Mouse (Mus musculus) lung, embryonic 14.5 days (tissue): ENCODE results near the gene Ugt1a6b. TPM values are rescaled to one million over a fixed set of nuclear protein-coding genes. Genes with fewer than 3 reads are reported as not detected.

ENCODE experiments used
- ATAC-seq: fragments of 200-750 bp; cut with Nextera tagmentation; 2 replicates; pipeline ENCODE4 v1.8.0; 2017; ENCODE audit warnings: mild to moderate bottlenecking, moderate TSS enrichment, moderate library complexity; ENCODE audit not compliant: insufficient read depth
- DNase-seq: peaks from one replicate; pipeline ENCODE4 v3.0.0-alpha.2; 2015
- H3K27ac ChIP-seq: fragments of 300-500 bp; sonication (generic); 2 replicates; pipeline ENCODE4 v1.5.1; 2014; ENCODE audit warnings: low read depth, mild to moderate bottlenecking, moderate library complexity
- H3K27me3 ChIP-seq: fragments of 300-500 bp; sonication (generic); 2 replicates; pipeline ENCODE4 v1.6.1; 2014; ENCODE audit warnings: low read length, control low read depth; ENCODE audit not compliant: insufficient read depth
- H3K36me3 ChIP-seq: fragments of 300-500 bp; sonication (generic); 2 replicates; pipeline ENCODE4 v1.6.1; 2014; ENCODE audit warnings: control low read depth; ENCODE audit not compliant: insufficient read depth
- H3K4me1 ChIP-seq: fragments of 300-500 bp; sonication (generic); 2 replicates; pipeline ENCODE4 v1.6.1; 2014; ENCODE audit warnings: antibody characterized with exemption, control low read depth; ENCODE audit not compliant: insufficient read depth
- H3K4me2 ChIP-seq: fragments of 300-500 bp; sonication (generic); 2 replicates; pipeline ENCODE4 v1.6.1; 2014; ENCODE audit warnings: mild to moderate bottlenecking
- H3K4me3 ChIP-seq: fragments of 300-500 bp; sonication (generic); 2 replicates; pipeline ENCODE4 v1.5.1; 2014; ENCODE audit warnings: low read depth, low read length
- H3K9ac ChIP-seq: fragments of 300-500 bp; sonication (generic); 2 replicates; pipeline ENCODE4 v1.6.1; 2014
- H3K9me3 ChIP-seq: fragments of 300-500 bp; sonication (generic); 2 replicates; pipeline ENCODE4 v1.6.1; 2016; ENCODE audit warnings: low read depth, low read length, control low read depth
- CTCF ChIP-seq: IDR thresholded peaks from 2 replicates; pipeline ENCODE4 v1.5.1; 2016; ENCODE audit warnings: antibody characterized with exemption, low read depth
- WGBS: fragments of 180-500 bp; shearing (Covaris S2); extraction: QIAGEN DNeasy Blood & Tissue Kit; methylation state at CpG from one replicate; pipeline ENCODE4 v1.1.7; 2014; 5-methylcytosine and 5-hydroxymethylcytosine counted together
- polyA plus RNA-seq: library from polyadenylated mRNA; unstranded; fragments of >200 nt; fragmentation: Nextera tagmentation; extraction: Ambion mirVana; gene quantifications from 2 replicates; pipeline ENCODE4 v1.2.1, GENCODE M21; 2014

Gene Ugt1a6b
- polyA plus RNA-seq, 1 experiment from 2014 or later = not detected

- no peaks in the 10 kb centered on the region for H3K27me3 ChIP-seq
- no peak overlapping the region for H3K27ac ChIP-seq
- WGBS = 42% methylated on average over 2 of the region's 2 CpGs
- H3K36me3 ChIP-seq = no peaks in the 10 kb centered on the region
- no peak overlapping the region for H3K4me2 ChIP-seq
- no peak overlapping the region for H3K4me3 ChIP-seq
- ATAC-seq (no peak), DNase-seq (no peak)
- H3K4me1 ChIP-seq = no peaks in the 10 kb centered on the region
- H3K9ac ChIP-seq = no peak overlapping the region
- no peak for TF ChIP-seq CTCF
- peaks cover 89% of the 10 kb centered on the region for H3K9me3 ChIP-seq
Observed at GRCm38 (mm10) chr1:88247660-88248059, 144.6 kb downstream of the Ugt1a6b start.

DNA sequence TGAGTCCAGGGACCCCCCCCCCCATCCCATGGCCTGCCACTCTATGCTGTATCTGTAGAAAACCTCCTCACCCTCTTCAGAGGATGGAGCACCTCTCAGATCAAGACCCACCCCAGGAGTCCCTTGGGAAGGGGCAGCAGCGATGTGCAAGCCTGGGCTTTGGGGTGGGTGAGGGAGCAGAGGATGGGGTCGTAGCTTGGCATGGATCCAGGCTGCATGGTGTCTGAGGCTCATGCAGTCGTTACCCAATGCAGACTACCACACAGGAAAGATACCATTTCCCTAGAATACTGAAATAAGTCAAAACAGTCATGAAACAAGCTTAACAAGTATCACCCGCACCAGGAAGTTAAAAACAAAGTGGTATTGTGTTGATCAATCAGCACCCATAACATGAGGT, 145.6 kb downstream of the Ugt1a6b start:
- Histone ChIP-seq H3K4me3 (no peak overlapping the region), H3K4me1 (no peaks in the 10 kb centered on the region), H3K9me3 (peaks cover 82% of the 10 kb centered on the region), H3K27me3 (no peaks in the 10 kb centered on the region), H3K27ac (no peak overlapping the region), H3K9ac (no peak overlapping the region), H3K4me2 (no peak overlapping the region), H3K36me3 (no peaks in the 10 kb centered on the region)
- DNase-seq (no peak), ATAC-seq (no peak)
- TF ChIP-seq CTCF = no peak
- WGBS = 64% methylated on average over 4 of the region's 4 CpGs

DNA sequence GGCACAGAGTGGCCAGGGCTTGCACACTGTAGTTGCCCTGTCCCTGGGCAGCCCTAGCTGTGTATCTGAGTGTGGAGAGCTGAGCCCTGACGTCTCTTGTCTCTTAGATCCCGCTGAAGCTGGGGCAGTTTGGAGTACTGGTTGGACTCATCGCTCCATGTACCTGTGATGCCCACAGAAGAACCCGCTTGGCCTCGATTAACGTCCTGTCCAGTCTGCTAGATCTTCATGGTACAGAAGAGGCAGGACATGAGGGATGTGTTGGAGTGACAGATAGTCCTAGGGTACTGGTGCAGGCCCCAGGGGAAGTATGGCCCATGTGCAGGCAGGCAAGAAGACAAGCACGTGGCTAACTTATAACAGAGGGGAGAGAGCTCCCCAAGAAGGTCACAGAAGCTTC, 146.5 kb downstream of the Ugt1a6b start:
- 73% methylated on average over 7 of the region's 7 CpGs for WGBS
- no peak for TF ChIP-seq CTCF
- Histone ChIP-seq H3K27ac (no peak overlapping the region), H3K27me3 (no peaks in the 10 kb centered on the region), H3K9me3 (peaks cover 76% of the 10 kb centered on the region), H3K4me2 (no peak overlapping the region), H3K36me3 (no peaks in the 10 kb centered on the region), H3K9ac (no peak overlapping the region), H3K4me3 (no peak overlapping the region), H3K4me1 (no peaks in the 10 kb centered on the region)
- DNase-seq (no peak), ATAC-seq (no peak)

DNA sequence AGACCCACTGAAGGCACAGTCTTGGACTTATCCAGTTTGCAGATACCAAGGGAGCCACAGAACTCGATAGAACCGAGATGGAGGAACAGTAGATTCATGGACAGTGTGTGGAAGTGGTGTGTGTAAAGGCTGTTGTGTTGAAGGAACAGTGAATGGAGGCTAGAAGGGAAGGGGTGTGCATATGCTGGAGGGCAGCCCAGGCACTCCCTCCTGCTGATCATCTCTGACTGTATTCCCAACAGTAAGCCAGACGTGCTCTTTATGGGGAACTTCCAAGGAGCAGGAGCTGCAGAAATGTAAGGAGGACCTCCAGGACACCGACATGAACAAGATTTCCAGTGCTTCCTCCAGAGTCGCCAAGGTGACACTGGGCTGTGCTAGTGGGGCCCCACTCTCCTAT, 147.0 kb downstream of the Ugt1a6b start:
- ATAC-seq (no peak), DNase-seq (no peak)
- Histone ChIP-seq H3K4me1 (no peaks in the 10 kb centered on the region), H3K36me3 (no peaks in the 10 kb centered on the region), H3K27ac (no peak overlapping the region), H3K9ac (no peak overlapping the region), H3K9me3 (peaks cover 76% of the 10 kb centered on the region), H3K4me3 (no peak overlapping the region), H3K4me2 (no peak overlapping the region), H3K27me3 (no peaks in the 10 kb centered on the region)
- WGBS = 76% methylated on average over 5 of the region's 5 CpGs
- no peak for TF ChIP-seq CTCF

DNA sequence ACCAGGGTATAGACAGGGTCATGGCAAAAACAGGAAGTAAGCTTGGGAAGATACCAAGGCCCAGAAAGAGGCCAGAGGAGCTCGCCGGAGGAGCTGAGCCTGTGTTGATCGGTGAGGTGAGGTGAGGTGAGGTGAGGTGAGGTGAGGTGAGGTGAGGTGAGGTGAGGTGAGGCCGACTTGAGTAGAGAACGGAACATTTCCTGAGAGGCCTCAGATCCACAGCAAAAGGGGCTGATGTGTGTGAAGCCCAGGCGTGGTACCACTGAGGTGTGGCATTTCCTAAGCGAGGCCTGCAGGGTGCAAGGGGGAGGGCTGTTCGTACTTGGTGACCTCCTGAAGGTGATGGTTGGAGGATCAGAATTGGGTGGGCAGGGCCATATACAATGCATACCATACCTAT, 150.1 kb downstream of the Ugt1a6b start:
- TF ChIP-seq CTCF = no peak
- H3K27me3 ChIP-seq = no peaks in the 10 kb centered on the region
- peaks cover 69% of the 10 kb centered on the region for H3K9me3 ChIP-seq
- no peak overlapping the region for H3K9ac ChIP-seq
- H3K4me3 ChIP-seq = no peak overlapping the region
- H3K4me1 ChIP-seq = no peaks in the 10 kb centered on the region
- WGBS = 72% methylated on average over 8 of the region's 8 CpGs
- no peak for DNase-seq
- no peak overlapping the region for H3K4me2 ChIP-seq
- H3K27ac ChIP-seq = no peak overlapping the region
- no peak for ATAC-seq
- no peaks in the 10 kb centered on the region for H3K36me3 ChIP-seq

- ATAC-seq = no peak
- no peak overlapping the region for H3K9ac ChIP-seq
- no peak for TF ChIP-seq CTCF
- no peak overlapping the region for H3K4me3 ChIP-seq
- peak; percentile 27 for DNase-seq
- peaks cover 66% of the 10 kb centered on the region for H3K9me3 ChIP-seq
- H3K4me2 ChIP-seq = no peak overlapping the region
- no peaks in the 10 kb centered on the region for H3K4me1 ChIP-seq
- WGBS = 68% methylated on average over 6 of the region's 6 CpGs
- H3K27ac ChIP-seq = no peak overlapping the region
- H3K27me3 ChIP-seq = no peaks in the 10 kb centered on the region
- H3K36me3 ChIP-seq = no peaks in the 10 kb centered on the region
Observed at GRCm38 (mm10) chr1:88253540-88253939, 150.5 kb downstream of the Ugt1a6b start.

DNA sequence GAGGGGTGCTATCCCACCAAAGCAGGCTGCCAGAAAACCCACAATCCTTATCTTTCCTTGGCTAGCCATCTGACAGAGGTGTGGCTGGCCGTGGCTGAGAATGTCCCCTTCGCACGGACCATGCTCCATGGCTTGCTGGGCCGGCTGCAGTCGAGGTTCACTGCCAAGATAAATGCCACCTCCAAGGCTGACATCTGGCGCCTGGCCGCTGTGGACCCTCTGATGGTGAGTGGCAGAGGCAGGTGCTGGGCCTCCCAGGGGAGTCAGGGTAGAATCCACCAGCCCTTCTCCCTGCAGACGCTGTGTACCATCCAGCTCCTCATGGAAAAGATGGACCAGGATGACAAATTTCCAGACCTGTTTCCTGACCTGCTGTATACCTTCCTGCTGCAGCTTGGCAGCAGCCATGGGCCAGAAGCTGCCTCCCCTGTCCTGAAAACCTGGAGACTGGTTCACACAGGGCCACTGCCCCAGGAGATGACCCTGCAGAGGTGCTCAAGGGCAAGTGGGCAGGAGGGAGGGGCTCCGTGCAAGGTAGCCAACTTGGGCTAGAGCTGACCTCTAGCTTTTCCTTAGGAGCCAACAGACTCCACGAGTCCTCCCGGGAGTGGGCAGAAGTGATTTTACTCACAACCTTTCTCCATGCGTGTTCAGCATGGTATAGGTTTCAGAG, 151.9 kb downstream of the Ugt1a6b start:
- ATAC-seq (no peak), DNase-seq (no peak)
- Histone ChIP-seq H3K4me3 (no peak overlapping the region), H3K27me3 (no peaks in the 10 kb centered on the region), H3K4me2 (no peak overlapping the region), H3K9ac (no peak overlapping the region), H3K4me1 (no peaks in the 10 kb centered on the region), H3K9me3 (peaks cover 52% of the 10 kb centered on the region), H3K36me3 (peaks cover 4% of the 10 kb centered on the region), H3K27ac (no peak overlapping the region)
- no peak for TF ChIP-seq CTCF
- 82% methylated on average over 12 of the region's 12 CpGs for WGBS

- H3K36me3 ChIP-seq = peaks cover 9% of the 10 kb centered on the region
- no peak overlapping the region for H3K27ac ChIP-seq
- H3K4me3 ChIP-seq = no peak overlapping the region
- WGBS = 56% methylated on average over 2 of the region's 2 CpGs
- no peak overlapping the region for H3K4me2 ChIP-seq
- H3K4me1 ChIP-seq = no peaks in the 10 kb centered on the region
- H3K9me3 ChIP-seq = peaks cover 46% of the 10 kb centered on the region
- H3K9ac ChIP-seq = no peak overlapping the region
- DNase-seq = no peak
- no peak for TF ChIP-seq CTCF
- no peak for ATAC-seq
- no peaks in the 10 kb centered on the region for H3K27me3 ChIP-seq
Observed at GRCm38 (mm10) chr1:88255466-88255857, 152.4 kb downstream of the Ugt1a6b start.
